Mouse (Mus musculus) lung, adult 2 months (tissue): Measurements from ENCODE around the gene Cradd. TPM values are rescaled to one million over a fixed set of nuclear protein-coding genes. Genes with fewer than 3 reads are reported as not detected.

Source experiments
- DNase-seq: peaks from one replicate; pipeline ENCODE4 v3.0.0; 2022
- H3K4me1 ChIP-seq: fragments of 200-500 bp; 2 replicates; pipeline ENCODE4 v1.6.1; 2011; ENCODE audit warnings: low read length; ENCODE audit not compliant: control insufficient read depth, insufficient read depth
- H3K4me3 ChIP-seq: fragments of 200-500 bp; replicated peaks from 2 replicates; pipeline ENCODE3; 2011; ENCODE audit warnings: low read depth, mild to moderate bottlenecking, control low read depth, low read length; ENCODE audit errors: extremely low read depth
- CTCF ChIP-seq: fragments of 200-500 bp; IDR thresholded peaks from 2 replicates; pipeline ENCODE4 v1.5.1; 2011; ENCODE audit warnings: mild to moderate bottlenecking, low read length, control low read depth; ENCODE audit not compliant: insufficient read depth
- POLR2A ChIP-seq: fragments of 200-500 bp; IDR thresholded peaks from 2 replicates; pipeline ENCODE4 v1.6.1; 2011; ENCODE audit warnings: low read depth, mild to moderate bottlenecking, control low read depth, low read length, borderline replicate concordance; ENCODE audit errors: extremely low read depth
- WGBS: fragments of 180-500 bp; shearing (Covaris S2); methylation state at CpG from one replicate; pipeline ENCODE4 v1.1.7; 2018; 5-methylcytosine and 5-hydroxymethylcytosine counted together
- polyA plus RNA-seq: library from polyadenylated mRNA; depleted of rRNA; stranded (reverse); fragments of >200 nt; gene quantifications from 2 replicates; pipeline ENCODE4 v1.2.3, GENCODE M21; 2012

The Cradd gene
- polyA plus RNA-seq, 1 experiment = 21.0 TPM

GRCm38 (mm10) chr10:95357721-95358120 lies 33.8 kb upstream of the Cradd start:
- H3K4me3 ChIP-seq = no peak overlapping the region
- no peak for DNase-seq
- WGBS = 59% methylated on average over 3 of the region's 3 CpGs
- H3K4me1 ChIP-seq = peaks cover 2% of the 10 kb centered on the region; the same call in 1 of the 2 replicates
- no peak for TF ChIP-seq CTCF
- no peak for TF ChIP-seq POLR2A

GRCm38 (mm10) chr10:95356711-95357110 lies 32.8 kb upstream of the Cradd start:
- WGBS = 86% methylated on average over 7 of the region's 7 CpGs
- TF ChIP-seq POLR2A (no peak), CTCF (no peak)
- no peak overlapping the region for H3K4me3 ChIP-seq
- DNase-seq = no peak
- H3K4me1 ChIP-seq = peaks cover 1% of the 10 kb centered on the region; the same call in 1 of the 2 replicates

GRCm38 (mm10) chr10:95355678-95356268 lies 31.8 kb upstream of the Cradd start:
- TF ChIP-seq POLR2A (no peak), CTCF (no peak)
- no peak for DNase-seq
- 58% methylated on average over 6 of the region's 6 CpGs for WGBS
- no peaks in the 10 kb centered on the region for H3K4me1 ChIP-seq
- no peak overlapping the region for H3K4me3 ChIP-seq

- H3K4me1 ChIP-seq = no peaks in the 10 kb centered on the region
These were observed 30.7 kb upstream of the Cradd start for GRCm38 (mm10) chr10:95354673-95355072.

GRCm38 (mm10) chr10:95354047-95354446 lies 30.1 kb upstream of the Cradd start:
- Histone ChIP-seq H3K4me3 (no peak overlapping the region), H3K4me1 (no peaks in the 10 kb centered on the region)
- TF ChIP-seq CTCF = no peak
- TF ChIP-seq POLR2A = no peak
- 90% methylated on average over 6 of the region's 6 CpGs for WGBS
- no peak for DNase-seq

More at GRCm38 (mm10) chr10:95354673-95355072, 30.7 kb upstream of the Cradd start:
- no peak overlapping the region for H3K4me3 ChIP-seq
- no peak for DNase-seq
- TF ChIP-seq POLR2A = no peak
- TF ChIP-seq CTCF = no peak

- no peaks in the 10 kb centered on the region for H3K4me1 ChIP-seq
- TF ChIP-seq CTCF = no peak
- no peak for TF ChIP-seq POLR2A
- WGBS = 75% methylated on average over 3 of the region's 3 CpGs
- no peak for DNase-seq
- no peak overlapping the region for H3K4me3 ChIP-seq
These were observed 24.5 kb upstream of the Cradd start for GRCm38 (mm10) chr10:95348457-95348856.

- TF ChIP-seq CTCF (no peak), POLR2A (no peak)
- Histone ChIP-seq H3K4me3 (no peak overlapping the region), H3K4me1 (no peaks in the 10 kb centered on the region)
- 46% methylated on average over 3 of the region's 3 CpGs for WGBS
- DNase-seq = no peak
These were observed 23.8 kb upstream of the Cradd start for GRCm38 (mm10) chr10:95347776-95348175.

GRCm38 (mm10) chr10:95342833-95343590 lies 19.1 kb upstream of the Cradd start:
- 88% methylated on average over 10 of the region's 10 CpGs for WGBS
- no peak for DNase-seq
- no peak for TF ChIP-seq POLR2A
- TF ChIP-seq CTCF = no peak
- no peak overlapping the region for H3K4me3 ChIP-seq
- H3K4me1 ChIP-seq = no peaks in the 10 kb centered on the region

GRCm38 (mm10) chr10:95340676-95341075 lies 16.7 kb upstream of the Cradd start:
- Histone ChIP-seq H3K4me3 (no peak overlapping the region), H3K4me1 (no peaks in the 10 kb centered on the region)
- no peak for DNase-seq
- TF ChIP-seq CTCF (no peak), POLR2A (no peak)
- WGBS = 85% methylated on average over 4 of the region's 4 CpGs

GRCm38 (mm10) chr10:95337589-95337988 lies 13.7 kb upstream of the Cradd start:
- H3K4me3 ChIP-seq = no peak overlapping the region
- WGBS = 69% methylated on average over 5 of the region's 5 CpGs

More at GRCm38 (mm10) chr10:95337589-95337988, 13.7 kb upstream of the Cradd start:
- DNase-seq = no peak
- TF ChIP-seq CTCF (no peak), POLR2A (no peak)
- no peaks in the 10 kb centered on the region for H3K4me1 ChIP-seq
